Mouse (Mus musculus): Measurements from ENCODE around the gene Gm10300. TPM values are rescaled to one million over a fixed set of nuclear protein-coding genes. Genes with fewer than 3 reads are reported as not detected.
A peak's percentile ranks its signal among the peaks of the same experiment; 100 is the strongest.

Gm10300 gene
- polyA plus RNA-seq, 1 experiment = 0.23 TPM

- peaks cover 98% of the 10 kb centered on the region for H3K4me1 ChIP-seq
- no peaks in the 10 kb centered on the region for H3K9me3 ChIP-seq
- peaks cover 96% of the 10 kb centered on the region for H3K36me3 ChIP-seq (replicated peaks; ENCODE audit: low read length)
- H3K27me3 ChIP-seq (replicated peaks) = no peaks in the 10 kb centered on the region
- TF ChIP-seq FLI1 (IDR thresholded peaks at IDR 0.05; ENCODE audit: low read length) (no peak), GATA1 (IDR thresholded peaks at IDR 0.05; ENCODE audit: borderline replicate concordance, low read length) (no peak)
- H3K4me3 ChIP-seq (replicated peaks) = peak overlapping the region; percentile 83
Measured at GRCm38 (mm10) chr4:132066101-132066773, 8.3 kb upstream of the Gm10300 start.

- H3K4me1 ChIP-seq = peaks cover 98% of the 10 kb centered on the region
- H3K4me3 ChIP-seq (replicated peaks) = peak overlapping the region; percentile 83
- no peaks in the 10 kb centered on the region for H3K27me3 ChIP-seq (replicated peaks)
- peaks cover 98% of the 10 kb centered on the region for H3K36me3 ChIP-seq (replicated peaks; ENCODE audit: low read length)
- TF ChIP-seq FLI1 (IDR thresholded peaks at IDR 0.05; ENCODE audit: low read length) (no peak), GATA1 (IDR thresholded peaks at IDR 0.05; ENCODE audit: borderline replicate concordance, low read length) (no peak)
- no peaks in the 10 kb centered on the region for H3K9me3 ChIP-seq
Measured at GRCm38 (mm10) chr4:132067112-132067937, 7.2 kb upstream of the Gm10300 start.

- no peaks in the 10 kb centered on the region for H3K9me3 ChIP-seq
- peaks cover 98% of the 10 kb centered on the region for H3K4me1 ChIP-seq
- H3K4me3 ChIP-seq (replicated peaks) = peak overlapping the region; percentile 83
- peaks cover 98% of the 10 kb centered on the region for H3K36me3 ChIP-seq (replicated peaks; ENCODE audit: low read length)
- H3K27me3 ChIP-seq (replicated peaks) = no peaks in the 10 kb centered on the region
- TF ChIP-seq GATA1 (IDR thresholded peaks at IDR 0.05; ENCODE audit: borderline replicate concordance, low read length) (no peak), FLI1 (IDR thresholded peaks at IDR 0.05; ENCODE audit: low read length) (no peak)
Measured at GRCm38 (mm10) chr4:132067938-132068235, 6.6 kb upstream of the Gm10300 start.

GRCm38 (mm10) chr4:132071674-132072073 lies 2.8 kb upstream of the Gm10300 start:
- no peaks in the 10 kb centered on the region for H3K9me3 ChIP-seq
- peaks cover 83% of the 10 kb centered on the region for H3K4me1 ChIP-seq
- TF ChIP-seq GATA1 (IDR thresholded peaks at IDR 0.05; ENCODE audit: borderline replicate concordance, low read length) (no peak), FLI1 (IDR thresholded peaks at IDR 0.05; ENCODE audit: low read length) (no peak)
- no peaks in the 10 kb centered on the region for H3K27me3 ChIP-seq (replicated peaks)
- H3K36me3 ChIP-seq (replicated peaks; ENCODE audit: low read length) = peaks cover 69% of the 10 kb centered on the region
- H3K4me3 ChIP-seq (replicated peaks) = peak overlapping the region; percentile 99

GRCm38 (mm10) chr4:132072156-132072555 lies 2.3 kb upstream of the Gm10300 start:
- H3K4me3 ChIP-seq (replicated peaks) = peak overlapping the region; percentile 99
- no peak for TF ChIP-seq FLI1 (IDR thresholded peaks at IDR 0.05; ENCODE audit: low read length)
- no peak for TF ChIP-seq GATA1 (IDR thresholded peaks at IDR 0.05; ENCODE audit: borderline replicate concordance, low read length)
- H3K9me3 ChIP-seq = no peaks in the 10 kb centered on the region
- H3K36me3 ChIP-seq (replicated peaks; ENCODE audit: low read length) = peaks cover 64% of the 10 kb centered on the region
- H3K27me3 ChIP-seq (replicated peaks) = no peaks in the 10 kb centered on the region
- peaks cover 82% of the 10 kb centered on the region for H3K4me1 ChIP-seq

- H3K27me3 ChIP-seq (replicated peaks) = no peaks in the 10 kb centered on the region
- H3K36me3 ChIP-seq (replicated peaks; ENCODE audit: low read length) = peaks cover 56% of the 10 kb centered on the region
- no peaks in the 10 kb centered on the region for H3K9me3 ChIP-seq
- H3K4me3 ChIP-seq (replicated peaks) = peak overlapping the region; percentile 99
- TF ChIP-seq GATA1 (IDR thresholded peaks at IDR 0.05; ENCODE audit: borderline replicate concordance, low read length) (no peak), FLI1 (IDR thresholded peaks at IDR 0.05; ENCODE audit: low read length) (no peak)
- H3K4me1 ChIP-seq = peaks cover 82% of the 10 kb centered on the region
Measured at GRCm38 (mm10) chr4:132072946-132073345, 1.6 kb upstream of the Gm10300 start.

GRCm38 (mm10) chr4:132074933-132075769 lies 654 bp downstream of the Gm10300 start, which contains the start of gene Epb41:
TSS of gene Epb41 (minus strand) at chr4:132075321.
- peaks cover 82% of the 10 kb centered on the region for H3K4me1 ChIP-seq
- no peaks in the 10 kb centered on the region for H3K27me3 ChIP-seq (replicated peaks)
- H3K36me3 ChIP-seq (replicated peaks; ENCODE audit: low read length) = peaks cover 35% of the 10 kb centered on the region
- peak within 1 kb of the TSS; percentile 99 for H3K4me3 ChIP-seq (replicated peaks)
- no peaks in the 10 kb centered on the region for H3K9me3 ChIP-seq
- TF ChIP-seq FLI1 (IDR thresholded peaks at IDR 0.05; ENCODE audit: low read length) = no peak

GRCm38 (mm10) chr4:132075796-132076195 lies 1.3 kb downstream of the Gm10300 start:
- H3K4me1 ChIP-seq = peaks cover 77% of the 10 kb centered on the region
- peak overlapping the region; percentile 99 for H3K4me3 ChIP-seq (replicated peaks)
- no peaks in the 10 kb centered on the region for H3K9me3 ChIP-seq
- H3K36me3 ChIP-seq (replicated peaks; ENCODE audit: low read length) = peaks cover 29% of the 10 kb centered on the region
- no peak for TF ChIP-seq GATA1 (IDR thresholded peaks at IDR 0.05; ENCODE audit: borderline replicate concordance, low read length)
- no peak for TF ChIP-seq FLI1 (IDR thresholded peaks at IDR 0.05; ENCODE audit: low read length)
- no peaks in the 10 kb centered on the region for H3K27me3 ChIP-seq (replicated peaks)

- H3K36me3 ChIP-seq (replicated peaks; ENCODE audit: low read length) = peaks cover 19% of the 10 kb centered on the region
- TF ChIP-seq FLI1 (IDR thresholded peaks at IDR 0.05; ENCODE audit: low read length) = no peak
- TF ChIP-seq GATA1 (IDR thresholded peaks at IDR 0.05; ENCODE audit: borderline replicate concordance, low read length) = peak; percentile 89
- no peaks in the 10 kb centered on the region for H3K9me3 ChIP-seq
- peaks cover 74% of the 10 kb centered on the region for H3K4me1 ChIP-seq
- peak overlapping the region; percentile 99 for H3K4me3 ChIP-seq (replicated peaks)
- H3K27me3 ChIP-seq (replicated peaks) = no peaks in the 10 kb centered on the region
Measured at GRCm38 (mm10) chr4:132076480-132077405, 2.2 kb downstream of the Gm10300 start.
